Mouse (Mus musculus) cerebellum, adult 11 months (tissue): ENCODE results near the gene Klhl42.

Source experiments
- DNase-seq: peaks from one replicate; pipeline ENCODE4 v3.0.0; 2022

Gene Klhl42

DNA sequence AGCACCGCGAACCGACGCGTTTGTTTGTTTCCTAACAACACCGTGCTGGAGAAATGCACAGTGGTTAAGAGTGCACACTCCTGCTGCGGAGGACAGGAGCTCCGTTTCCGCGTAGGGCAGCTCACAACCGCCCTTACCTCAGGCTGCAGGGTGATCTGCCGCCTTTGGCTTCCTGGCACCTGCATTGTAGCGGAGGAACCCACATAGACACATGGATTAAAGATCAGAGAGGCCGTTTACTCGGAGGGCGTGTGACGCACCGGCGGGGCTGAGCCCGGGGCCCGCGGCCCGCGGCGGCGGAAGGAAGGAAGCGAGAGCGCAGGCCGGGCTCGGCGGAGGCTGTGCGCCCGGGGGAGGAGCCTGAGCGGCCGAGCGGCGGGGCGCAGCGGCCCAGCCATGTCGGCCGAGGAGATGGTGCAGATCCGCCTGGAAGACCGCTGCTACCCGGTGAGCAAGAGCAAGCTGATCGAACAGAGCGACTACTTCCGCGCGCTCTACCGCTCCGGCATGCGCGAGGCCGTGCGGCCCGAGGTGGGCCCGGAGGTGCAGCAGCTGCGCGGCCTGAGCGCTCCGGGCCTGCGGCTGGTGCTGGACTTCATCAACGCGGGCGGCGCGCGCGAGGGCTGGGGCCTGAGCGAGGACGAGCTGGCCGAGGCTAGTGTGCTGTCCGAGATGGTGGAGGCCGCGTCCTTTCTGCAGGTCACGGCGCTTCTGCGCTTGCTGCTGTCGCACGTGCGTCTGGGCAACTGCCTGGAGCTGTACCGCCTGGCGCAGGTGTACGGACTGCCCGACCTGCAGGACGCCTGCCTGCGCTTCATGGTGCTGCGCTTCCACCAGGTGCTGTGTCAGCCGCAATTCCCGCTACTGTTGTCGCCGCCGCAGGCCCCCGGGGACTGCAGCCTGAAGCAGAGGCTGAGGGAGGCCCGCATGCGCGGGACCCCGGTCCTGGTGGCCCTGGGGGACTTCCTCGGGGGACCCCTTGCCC, at the start of gene Klhl42:
Klhl42 (plus strand) TSS at position 244 of the 985 bp plus-strand sequence.
- DNase-seq = peak; percentile 71

DNA sequence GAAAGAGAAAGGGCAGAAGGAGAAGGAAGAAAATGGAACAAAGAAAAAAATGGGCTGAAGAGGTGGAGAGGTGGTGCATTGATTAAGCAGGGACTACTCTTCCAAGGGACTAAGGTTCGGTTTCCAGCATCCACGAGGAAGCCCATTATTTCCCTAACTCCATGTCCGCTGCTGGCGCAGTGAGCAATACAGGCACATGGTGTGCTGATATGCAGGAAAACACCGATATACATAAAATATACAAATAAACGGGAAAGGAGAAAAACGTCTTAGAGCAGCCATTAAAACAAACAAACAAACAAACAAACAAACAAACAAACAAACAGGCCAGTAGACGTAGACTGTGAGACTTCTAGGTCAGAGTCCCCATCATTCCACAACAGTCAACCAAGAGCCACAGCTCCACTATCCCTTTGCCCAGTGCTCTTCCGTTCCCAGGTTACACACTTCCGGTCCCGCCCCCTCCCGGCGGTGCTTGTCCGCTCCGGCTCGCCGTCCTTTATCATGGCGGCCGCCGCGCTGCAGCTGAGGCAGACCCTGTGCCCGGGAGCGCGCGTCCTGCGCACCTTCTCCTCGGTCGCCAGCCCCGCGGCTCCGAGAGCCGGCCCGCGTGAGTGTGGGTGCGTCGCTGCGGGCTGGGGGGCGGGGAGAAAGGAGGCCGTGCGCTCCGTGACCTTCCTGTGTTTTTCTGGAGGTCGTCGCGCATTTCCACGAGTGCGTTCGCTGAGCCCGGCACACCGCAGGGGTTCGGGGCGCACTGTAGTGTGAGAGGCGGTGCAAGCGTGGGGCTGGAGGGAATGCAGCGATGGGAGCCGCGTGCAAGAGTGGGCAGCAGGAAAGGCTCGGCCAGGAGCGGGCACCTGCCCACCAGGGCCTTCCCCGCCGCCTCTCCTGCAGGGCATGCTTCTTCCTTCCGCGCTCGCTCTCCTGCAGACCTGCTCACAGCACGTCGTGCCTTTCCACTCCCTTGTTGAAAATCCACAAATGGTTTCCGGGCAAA, 48.6 kb upstream of the Klhl42 start, which contains the start of gene Mrps35:
Mrps35 (plus strand) TSS at position 474 of the 1,000 bp plus-strand sequence.
- DNase-seq = peak; percentile 87

DNA sequence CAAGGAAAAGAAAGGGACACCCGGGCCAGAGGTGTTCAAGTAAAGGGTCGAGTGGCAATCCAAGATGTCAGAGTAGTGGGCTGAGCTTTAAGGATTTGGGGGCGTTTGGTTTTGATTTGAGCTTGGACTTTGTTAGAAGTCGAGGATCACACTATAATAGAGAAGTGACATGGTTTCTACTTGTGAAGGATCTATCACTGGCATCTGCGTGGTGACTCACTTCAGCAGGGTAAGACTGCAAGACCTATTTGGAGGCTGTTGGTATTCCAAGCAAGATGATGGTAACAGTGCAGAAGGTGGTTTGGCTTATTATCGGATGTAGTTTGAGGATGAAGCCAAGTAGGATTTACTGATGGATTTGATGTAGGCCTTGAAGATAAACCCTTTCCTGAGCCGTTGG, 47.5 kb upstream of the Klhl42 start:
- no peak for DNase-seq

DNA sequence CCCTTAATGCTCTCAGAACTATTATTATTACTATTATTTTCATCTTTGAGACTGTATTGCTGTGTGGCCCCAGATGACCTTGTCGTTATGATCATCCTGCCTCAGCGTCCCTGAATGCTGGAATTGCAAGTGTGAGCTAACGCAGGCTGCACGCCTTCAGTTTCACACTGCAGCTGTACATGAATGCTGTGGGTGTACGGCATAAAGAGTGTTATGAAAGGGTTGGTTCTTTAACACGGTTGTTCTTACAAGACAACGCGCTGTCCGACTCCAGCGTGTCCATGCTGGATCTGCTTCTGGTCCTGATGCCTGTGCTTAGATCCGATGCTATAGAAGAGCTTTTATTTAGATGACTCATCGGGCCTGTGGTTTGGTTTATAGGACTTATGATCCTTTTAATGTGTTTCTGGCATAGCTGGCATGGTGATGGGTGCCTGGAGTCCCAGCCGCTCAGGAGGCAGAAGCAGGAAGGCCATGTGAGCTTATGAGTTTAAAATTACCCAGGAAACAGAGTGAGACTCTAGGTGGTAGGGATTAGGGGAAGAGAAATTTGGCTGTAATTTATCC, 41.9 kb upstream of the Klhl42 start:
- no peak for DNase-seq

GRCm38 (mm10) chr6:147051666-147052065, 39.5 kb upstream of the Klhl42 start:
- DNase-seq = no peak

DNA sequence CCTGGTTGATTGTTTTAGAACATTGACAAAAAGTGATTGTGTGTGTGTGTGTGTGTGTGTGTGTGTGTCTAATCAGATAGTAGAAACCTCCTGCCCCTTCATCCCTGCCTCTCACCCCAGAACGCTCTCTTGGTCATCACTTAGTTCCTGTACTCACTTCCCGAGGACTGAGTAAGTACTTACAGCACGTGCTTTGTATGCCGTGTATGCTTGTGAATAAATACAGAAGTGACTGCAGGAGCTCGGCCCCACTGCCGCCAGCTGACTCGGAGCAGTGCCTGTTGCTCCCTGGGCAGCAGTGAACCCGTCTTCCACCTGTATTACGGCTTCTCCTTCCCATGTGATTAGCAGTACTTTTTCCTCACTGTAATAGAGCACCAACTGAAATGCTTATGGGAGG, 38.7 kb upstream of the Klhl42 start:
- no peak for DNase-seq

- no peak for DNase-seq
Observed at GRCm38 (mm10) chr6:147053785-147054646, 37.2 kb upstream of the Klhl42 start.

- DNase-seq = no peak
Observed at GRCm38 (mm10) chr6:147055374-147055977, 35.7 kb upstream of the Klhl42 start.

DNA sequence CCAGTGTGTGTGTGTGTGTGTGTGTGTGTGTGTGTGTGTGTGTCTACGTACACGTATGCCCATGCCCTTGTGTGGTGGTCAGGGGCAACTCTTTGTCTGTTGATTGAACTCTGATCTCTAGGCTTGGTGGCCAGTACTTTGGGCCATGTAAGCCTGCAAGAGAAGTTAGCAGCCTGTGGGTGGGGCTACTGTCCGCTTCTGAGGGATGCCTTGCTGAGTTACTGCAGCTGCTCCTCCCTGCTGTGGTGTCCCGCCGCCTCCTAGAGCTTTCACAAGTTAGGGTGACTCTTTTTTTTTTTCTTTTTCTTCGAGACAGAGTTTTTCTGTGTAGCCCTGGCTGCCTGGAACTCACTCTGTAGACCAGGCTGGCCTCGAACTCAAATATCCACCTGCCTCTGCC, 31.9 kb upstream of the Klhl42 start:
- DNase-seq = no peak

- no peak for DNase-seq
Observed at GRCm38 (mm10) chr6:147061630-147062029, 29.5 kb upstream of the Klhl42 start.

DNA sequence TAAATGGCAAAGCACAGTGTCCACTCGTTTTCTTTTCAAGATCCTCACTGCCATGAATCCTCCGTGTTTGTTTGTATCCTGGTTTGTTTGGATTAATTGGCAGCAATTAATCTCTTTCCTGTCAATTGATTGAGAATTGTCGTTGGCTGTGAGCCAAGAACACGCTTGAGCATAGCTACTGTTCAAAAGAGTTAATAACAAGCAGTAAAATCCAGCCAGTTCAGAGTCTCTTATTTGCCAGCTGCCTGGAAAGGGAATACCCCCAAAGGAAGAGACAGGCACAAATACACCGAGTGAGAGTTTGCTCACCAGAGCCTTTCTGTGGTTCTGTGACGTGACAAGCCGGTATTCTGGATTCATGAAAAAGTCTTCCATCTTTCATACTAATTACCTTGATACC, 29.1 kb upstream of the Klhl42 start:
- no peak for DNase-seq

DNA sequence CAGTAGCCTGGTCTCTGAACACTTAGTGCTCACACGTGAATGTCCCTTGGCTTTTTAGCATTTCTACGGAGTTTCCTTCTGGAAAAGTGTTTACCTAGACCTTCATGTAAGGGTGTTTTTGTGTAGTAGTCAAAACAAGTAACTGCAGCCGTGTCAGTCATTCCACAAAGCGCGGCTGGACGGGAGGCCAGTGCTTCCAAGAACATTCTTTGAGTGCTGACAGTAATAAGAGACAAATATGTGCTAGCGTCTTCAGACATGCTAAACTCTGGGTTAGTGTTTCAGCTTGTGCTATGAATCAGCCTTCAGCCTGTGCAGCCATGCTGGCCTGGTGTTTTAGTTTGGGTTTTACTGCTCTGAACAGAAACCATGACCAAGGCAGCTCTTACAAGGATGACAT, 28.5 kb upstream of the Klhl42 start:
- no peak for DNase-seq

GRCm38 (mm10) chr6:147064226-147064943, 26.8 kb upstream of the Klhl42 start:
- no peak for DNase-seq

GRCm38 (mm10) chr6:147064944-147065261, 26.3 kb upstream of the Klhl42 start:
- no peak for DNase-seq

GRCm38 (mm10) chr6:147075808-147076387, 15.3 kb upstream of the Klhl42 start:
- no peak for DNase-seq

DNA sequence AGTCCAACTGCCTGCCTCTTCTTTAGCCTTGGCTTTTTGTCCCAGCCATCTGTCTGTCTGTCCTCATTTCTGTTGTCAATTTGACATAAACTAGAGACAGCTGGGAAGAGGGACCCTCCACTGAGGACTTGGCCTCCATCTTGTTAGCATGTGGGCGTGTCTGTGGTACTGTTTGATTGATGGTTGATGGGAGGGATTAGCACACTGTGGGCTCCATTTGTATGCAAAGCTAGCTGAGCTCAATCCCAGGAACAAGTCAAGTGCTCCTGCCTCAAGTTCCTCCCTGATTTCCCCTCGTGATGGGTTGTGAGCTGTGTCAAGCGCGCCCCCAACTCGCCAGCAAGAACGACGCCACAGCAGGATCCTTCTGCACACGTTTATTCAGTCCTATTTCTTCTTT, 14.3 kb upstream of the Klhl42 start:
- no peak for DNase-seq

- no peak for DNase-seq
Observed at GRCm38 (mm10) chr6:147079919-147080318, 11.3 kb upstream of the Klhl42 start.

DNA sequence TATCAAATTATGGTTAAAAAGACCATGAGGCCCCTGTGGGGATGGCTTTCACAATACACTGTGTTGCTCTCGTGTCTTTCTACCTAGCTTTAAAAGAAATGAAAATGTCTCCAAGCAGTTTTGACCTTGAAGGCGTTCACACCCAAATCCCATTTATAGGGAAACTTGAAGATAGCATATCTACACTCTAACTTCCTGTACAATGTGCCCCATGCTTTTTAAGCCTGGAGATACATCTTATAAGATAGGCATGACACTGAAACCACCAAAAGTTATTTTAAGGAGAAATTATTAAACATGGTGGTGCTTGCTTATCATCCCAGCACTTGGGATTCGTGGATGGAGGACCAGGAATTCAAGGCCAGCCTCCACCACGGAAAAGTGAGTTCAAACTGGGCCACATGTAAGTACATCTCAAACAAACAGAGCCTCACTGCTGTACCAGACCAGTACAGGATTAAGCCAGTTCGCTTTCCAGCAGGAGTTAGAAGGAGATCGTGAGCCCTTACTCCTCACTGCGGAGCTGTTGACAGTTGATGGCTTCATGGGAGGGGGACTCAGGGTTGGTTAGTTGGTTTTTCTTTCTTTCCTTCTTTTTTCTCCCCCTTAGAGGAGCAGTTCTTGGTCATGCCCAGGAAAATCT, 5.7 kb upstream of the Klhl42 start:
- no peak for DNase-seq

- no peak for DNase-seq
Observed at GRCm38 (mm10) chr6:147086594-147087225, 4.5 kb upstream of the Klhl42 start, which contains the start of gene Mansc4. TSS of gene Mansc4 (minus strand) at chr6:147087032.
